Mouse (Mus musculus) midbrain, embryonic 10.5 days (tissue): ENCODE measurements at regions not wholly inside any gene's neighbourhood (a gene's known extent, or its start where the extent isn't known, plus 50 kb on each side); places are given as distances from the start of the nearest gene placed in this dataset.
A peak's percentile ranks its signal among the peaks of the same experiment; 100 is the strongest.
"Not testable (repeated sequence)": the region's sequence is repeated elsewhere in the genome, so short reads cannot be mapped to it uniquely, and the experiment has no call there.

Experiments used
- DNase-seq: peaks from one replicate; pipeline ENCODE4 v3.0.0-alpha.2; 2017; ENCODE audit warnings: low spot score
- H3K27ac ChIP-seq: fragments of 300-500 bp; sonication (generic); replicated peaks from 2 replicates; pipeline ENCODE4 v1.5.1; 2016; ENCODE audit warnings: mild to moderate bottlenecking
- H3K27me3 ChIP-seq: fragments of 300-500 bp; sonication (generic); 2 replicates; pipeline ENCODE4 v1.6.1; 2016; ENCODE audit warnings: low read depth, mild to moderate bottlenecking; ENCODE audit not compliant: poor library complexity, severe bottlenecking
- H3K36me3 ChIP-seq: fragments of 300-500 bp; sonication (generic); 2 replicates; pipeline ENCODE4 v1.6.1; 2016; ENCODE audit warnings: mild to moderate bottlenecking, moderate library complexity
- H3K4me1 ChIP-seq: fragments of 300-500 bp; sonication (generic); 2 replicates; pipeline ENCODE4 v1.6.1; 2016
- H3K4me3 ChIP-seq: fragments of 300-500 bp; sonication (generic); 2 replicates; pipeline ENCODE4 v1.5.1; 2016; ENCODE audit warnings: mild to moderate bottlenecking, moderate library complexity
- H3K9me3 ChIP-seq: fragments of 300-500 bp; sonication (generic); replicated peaks from 2 replicates; pipeline ENCODE4 v1.6.1; 2016; ENCODE audit warnings: mild to moderate bottlenecking
- WGBS: fragments of 180-500 bp; shearing (Covaris S2); methylation state at CpG from one replicate; pipeline ENCODE4 v1.1.7; 2016; 5-methylcytosine and 5-hydroxymethylcytosine counted together

- Histone ChIP-seq H3K4me1 (no peaks in the 10 kb centered on the region), H3K27ac (no peak overlapping the region), H3K9me3 (no peaks in the 10 kb centered on the region), H3K27me3 (no peaks in the 10 kb centered on the region), H3K4me3 (no peak overlapping the region), H3K36me3 (no peaks in the 10 kb centered on the region)
- WGBS, result 82% methylated on average over 15 of the region's 15 CpGs
- DNase-seq, result no peak
Observed at GRCm38 (mm10) chr10:68967976-68968968, 183.0 kb upstream of the Rhobtb1 start.

GRCm38 (mm10) chr10:68970521-68970920 lies 180.7 kb upstream of the Rhobtb1 start:
- WGBS, result 93% methylated on average over 2 of the region's 2 CpGs
- no peak for DNase-seq
- H3K27ac ChIP-seq, result no peak overlapping the region

GRCm38 (mm10) chr10:68974771-68975170 lies 176.5 kb upstream of the Rhobtb1 start:
- no peak overlapping the region for H3K4me3 ChIP-seq
- H3K27ac ChIP-seq, result no peak overlapping the region
- no peak for DNase-seq
- H3K4me1 ChIP-seq, result no peaks in the 10 kb centered on the region
- no peaks in the 10 kb centered on the region for H3K36me3 ChIP-seq
- H3K9me3 ChIP-seq, result no peaks in the 10 kb centered on the region
- no peaks in the 10 kb centered on the region for H3K27me3 ChIP-seq
- WGBS, result 71% methylated on average over 7 of the region's 7 CpGs

More at GRCm38 (mm10) chr10:68970521-68970920, 180.7 kb upstream of the Rhobtb1 start:
- H3K4me1 ChIP-seq, result no peaks in the 10 kb centered on the region
- no peak overlapping the region for H3K4me3 ChIP-seq
- H3K36me3 ChIP-seq, result no peaks in the 10 kb centered on the region
- H3K27me3 ChIP-seq, result no peaks in the 10 kb centered on the region
- H3K9me3 ChIP-seq, result no peaks in the 10 kb centered on the region

GRCm38 (mm10) chr10:68976443-68977025 lies 174.7 kb upstream of the Rhobtb1 start:
- H3K4me1 ChIP-seq, result no peaks in the 10 kb centered on the region
- no peak for DNase-seq
- WGBS, result 90% methylated on average over 10 of the region's 10 CpGs
- no peaks in the 10 kb centered on the region for H3K9me3 ChIP-seq
- no peak overlapping the region for H3K4me3 ChIP-seq
- H3K36me3 ChIP-seq, result no peaks in the 10 kb centered on the region
- no peaks in the 10 kb centered on the region for H3K27me3 ChIP-seq
- H3K27ac ChIP-seq, result no peak overlapping the region

GRCm38 (mm10) chr10:68978115-68978514 lies 173.1 kb upstream of the Rhobtb1 start:
- 71% methylated on average over 4 of the region's 4 CpGs for WGBS

GRCm38 (mm10) chr10:68979949-68980348 lies 171.3 kb upstream of the Rhobtb1 start:
- Histone ChIP-seq H3K36me3 (no peaks in the 10 kb centered on the region), H3K4me3 (no peak overlapping the region), H3K9me3 (no peaks in the 10 kb centered on the region), H3K4me1 (no peaks in the 10 kb centered on the region), H3K27me3 (no peaks in the 10 kb centered on the region), H3K27ac (no peak overlapping the region)
- no peak for DNase-seq
- 93% methylated on average over 7 of the region's 7 CpGs for WGBS

More at GRCm38 (mm10) chr10:68978115-68978514, 173.1 kb upstream of the Rhobtb1 start:
- no peak for DNase-seq
- H3K4me1 ChIP-seq, result no peaks in the 10 kb centered on the region
- H3K27me3 ChIP-seq, result no peaks in the 10 kb centered on the region
- no peak overlapping the region for H3K4me3 ChIP-seq
- H3K36me3 ChIP-seq, result no peaks in the 10 kb centered on the region
- no peak overlapping the region for H3K27ac ChIP-seq
- no peaks in the 10 kb centered on the region for H3K9me3 ChIP-seq

- Histone ChIP-seq H3K27me3 (no peaks in the 10 kb centered on the region), H3K9me3 (no peaks in the 10 kb centered on the region), H3K4me3 (no peak overlapping the region), H3K4me1 (no peaks in the 10 kb centered on the region), H3K36me3 (no peaks in the 10 kb centered on the region), H3K27ac (no peak overlapping the region)
- no peak for DNase-seq
- WGBS, result 86% methylated on average over 8 of the region's 8 CpGs
Observed at GRCm38 (mm10) chr10:68982288-68982687, 168.9 kb upstream of the Rhobtb1 start.

GRCm38 (mm10) chr10:68990584-68990983 lies 160.7 kb upstream of the Rhobtb1 start:
- Histone ChIP-seq H3K36me3 (no peaks in the 10 kb centered on the region), H3K27me3 (no peaks in the 10 kb centered on the region), H3K4me1 (no peaks in the 10 kb centered on the region), H3K9me3 (no peaks in the 10 kb centered on the region), H3K4me3 (no peak overlapping the region), H3K27ac (no peak overlapping the region)
- no peak for DNase-seq
- 90% methylated on average over 6 of the region's 6 CpGs for WGBS

- no peak for DNase-seq
- Histone ChIP-seq H3K36me3 (no peaks in the 10 kb centered on the region), H3K27me3 (no peaks in the 10 kb centered on the region), H3K27ac (no peak overlapping the region), H3K4me3 (no peak overlapping the region), H3K9me3 (no peaks in the 10 kb centered on the region), H3K4me1 (no peaks in the 10 kb centered on the region)
- 92% methylated on average over 6 of the region's 6 CpGs for WGBS
Observed at GRCm38 (mm10) chr10:68999610-69000009, 151.6 kb upstream of the Rhobtb1 start.

- H3K4me3 ChIP-seq, result no peak overlapping the region
- no peaks in the 10 kb centered on the region for H3K9me3 ChIP-seq
- no peaks in the 10 kb centered on the region for H3K36me3 ChIP-seq
- H3K27me3 ChIP-seq, result no peaks in the 10 kb centered on the region
- no peaks in the 10 kb centered on the region for H3K4me1 ChIP-seq
- H3K27ac ChIP-seq, result no peak overlapping the region
- no peak for DNase-seq
- 91% methylated on average over 12 of the region's 12 CpGs for whole genome bisulfite sequencing
Observed at GRCm38 (mm10) chr10:69001654-69002435, 149.4 kb upstream of the Rhobtb1 start.

GRCm38 (mm10) chr10:69005199-69005872 lies 145.9 kb upstream of the Rhobtb1 start:
- Histone ChIP-seq H3K4me3 (no peak overlapping the region), H3K27ac (no peak overlapping the region), H3K9me3 (no peaks in the 10 kb centered on the region), H3K4me1 (no peaks in the 10 kb centered on the region), H3K27me3 (no peaks in the 10 kb centered on the region), H3K36me3 (no peaks in the 10 kb centered on the region)
- DNase-seq, result peak; percentile 74
- WGBS, result 49% methylated on average over 9 of the region's 9 CpGs

- H3K4me1 ChIP-seq, H3K36me3 ChIP-seq, H3K27me3 ChIP-seq, H3K4me3 ChIP-seq, H3K9me3 ChIP-seq, DNase-seq, H3K27ac ChIP-seq: not testable (repeated sequence)
- WGBS, result 92% methylated on average over 8 of the region's 8 CpGs
Observed at GRCm38 (mm10) chr10:69008679-69009078, 142.6 kb upstream of the Rhobtb1 start.
